Mouse (Mus musculus): ENCODE measurements around the gene Fkbp15. TPM values are rescaled to one million over a fixed set of nuclear protein-coding genes. Genes with fewer than 3 reads are reported as not detected.
"Not testable (repeated sequence)": the region's sequence is repeated elsewhere in the genome, so short reads cannot be mapped to it uniquely, and the experiment has no call there.

Gene Fkbp15
- total RNA-seq, 2 experiments from 2014 or later: 37.2 to 38.8 TPM

DNA sequence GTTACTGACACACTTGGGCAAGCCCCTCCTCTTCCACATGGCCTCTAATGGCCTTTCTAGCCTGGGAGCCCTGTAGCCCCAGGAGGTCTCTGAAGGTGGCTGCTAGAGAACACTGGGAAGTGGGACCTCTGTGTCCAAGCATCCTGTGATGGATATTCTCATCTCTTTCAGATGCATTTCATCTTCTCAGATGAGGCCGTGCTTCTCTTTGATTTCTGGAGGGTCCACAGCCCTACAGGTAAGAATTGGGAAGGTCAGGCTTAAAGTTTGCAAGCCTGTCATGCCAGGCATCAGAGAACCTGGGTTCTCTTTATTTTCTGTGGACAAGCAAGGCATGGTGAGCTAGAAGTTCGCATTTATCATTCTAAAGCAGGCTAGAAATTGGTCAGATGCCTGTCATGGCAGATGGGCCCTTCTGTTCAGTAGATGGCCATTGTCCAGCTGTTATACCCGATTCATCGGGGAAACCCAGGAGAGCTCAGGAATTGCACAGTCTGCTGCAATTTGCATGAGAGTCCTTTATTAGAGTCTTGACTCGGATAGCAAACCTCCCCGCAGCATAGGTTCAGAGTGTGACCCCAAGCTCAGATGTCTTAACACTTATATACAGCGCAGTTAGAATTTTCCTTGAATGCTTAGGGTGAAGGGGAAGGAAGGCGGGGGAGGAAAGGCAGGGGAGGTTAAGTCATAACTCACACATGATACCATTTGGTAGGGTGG, 67.7 kb downstream of the Fkbp15 start:
- intact Hi-C loops (cut with DNase I): no loop called here
- DNase-seq (ENCODE audit: extremely low spot score in 1 of 2, low spot score in 2 of 2): no peak

DNA sequence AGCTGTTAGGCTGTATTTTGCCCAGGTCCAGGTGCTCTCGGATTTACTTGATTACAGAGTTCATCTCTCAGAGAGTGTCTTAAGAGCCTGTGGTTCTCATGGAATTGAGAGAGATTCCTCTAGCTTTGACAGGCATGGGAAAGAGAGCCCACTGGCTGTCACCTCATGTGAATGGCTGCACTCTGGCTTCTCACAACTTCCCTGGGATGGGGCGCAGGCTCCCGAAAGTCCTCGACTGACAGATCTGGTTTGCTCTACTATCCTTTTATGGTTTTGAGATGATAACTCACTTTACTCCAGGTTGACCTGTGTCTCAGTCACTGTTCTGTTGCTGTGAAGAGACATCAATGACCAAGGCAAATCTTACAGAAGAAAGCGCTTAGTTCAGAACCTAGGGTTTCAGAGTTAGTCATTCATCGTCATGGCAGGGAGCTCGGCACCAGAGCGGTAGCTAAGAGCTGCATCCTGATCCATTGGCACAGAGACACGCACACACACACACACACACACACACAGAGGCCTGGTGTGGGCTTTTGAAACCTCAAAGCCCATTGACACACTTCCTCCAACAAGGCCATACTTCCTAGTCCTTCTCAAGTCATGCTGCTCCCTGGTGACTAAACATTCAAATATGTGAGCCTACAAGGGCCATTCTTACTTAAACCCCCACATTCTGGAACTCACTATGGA, 69.4 kb downstream of the Fkbp15 start:
- no peak for DNase-seq (ENCODE audit: extremely low spot score in 1 of 2, low spot score in 2 of 2)
- intact Hi-C loops (cut with DNase I): no loop called here

DNA sequence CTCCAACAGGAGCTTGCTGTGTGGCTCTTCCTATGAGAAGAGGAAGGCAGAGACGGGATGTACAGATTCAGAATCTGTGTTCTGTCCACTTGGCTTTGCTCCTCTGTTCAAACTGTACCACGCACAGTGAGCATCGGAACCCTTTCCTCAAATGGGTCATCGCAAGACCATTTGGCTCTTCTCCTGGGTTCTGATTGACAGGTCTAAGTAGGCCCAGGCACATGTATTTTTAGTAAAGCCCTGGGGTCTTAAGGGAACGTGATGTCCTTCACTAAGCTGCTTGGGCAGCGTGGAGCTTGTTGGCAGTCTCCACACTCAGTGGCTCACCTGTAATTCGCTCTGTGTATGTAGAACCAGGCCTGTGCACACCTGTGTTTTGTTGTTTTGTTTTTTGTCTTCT, 71.1 kb downstream of the Fkbp15 start:
- no peak for DNase-seq (ENCODE audit: extremely low spot score in 1 of 2, low spot score in 2 of 2)
- intact Hi-C loops (cut with DNase I): loop anchor here (10.0 kb wide), 1 partner anchor 84 kb away; no protein-coding TSS in a partner anchor

DNA sequence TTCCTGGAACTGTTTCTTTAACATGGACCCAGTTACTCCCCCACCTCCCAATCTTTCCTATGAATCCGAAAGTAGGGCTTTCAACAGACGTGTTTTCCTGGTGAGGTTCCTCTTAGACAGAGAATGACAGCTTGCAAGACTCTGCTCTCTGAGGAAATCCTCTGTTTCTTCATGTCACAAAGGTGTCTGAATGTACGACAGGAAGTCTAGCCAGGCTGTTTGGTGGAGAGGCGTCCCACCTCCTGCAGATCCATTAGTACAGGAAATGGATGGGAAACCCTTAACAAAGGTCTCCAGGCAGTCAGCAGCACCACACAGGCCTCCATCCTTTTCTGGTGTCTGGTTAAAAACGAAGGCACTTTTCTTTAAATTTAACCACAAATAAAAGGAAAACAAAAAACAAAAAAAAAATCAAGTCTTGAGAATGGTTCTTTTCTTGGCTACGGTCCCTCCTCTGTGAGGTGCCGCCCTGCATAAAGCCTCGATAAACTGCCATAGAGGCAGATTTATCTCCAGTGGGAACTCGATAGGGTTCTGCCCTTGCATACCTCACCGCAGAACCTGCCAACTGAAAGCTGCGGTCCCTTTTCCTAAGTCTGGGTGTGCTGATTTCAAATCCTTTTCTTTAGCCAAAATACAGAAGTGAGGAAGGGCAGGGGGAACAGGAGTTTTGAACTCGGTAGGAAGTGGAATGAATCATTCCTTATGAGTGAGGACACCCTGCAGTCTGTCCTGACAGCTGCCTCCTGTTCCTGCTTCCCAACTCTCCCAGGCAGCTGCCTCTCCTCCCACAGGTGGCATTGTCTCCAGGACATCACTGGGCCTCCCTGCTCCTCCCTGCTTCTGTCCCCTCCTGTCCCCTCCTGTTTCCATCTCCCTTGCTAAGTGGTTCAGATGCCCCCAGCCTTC, 73.1 kb downstream of the Fkbp15 start:
- intact Hi-C loops (cut with DNase I): loop anchor here (10.0 kb wide), 1 partner anchor 82 kb away; no protein-coding TSS in a partner anchor
- DNase-seq (ENCODE audit: extremely low spot score in 1 of 2, low spot score in 2 of 2): no peak

DNA sequence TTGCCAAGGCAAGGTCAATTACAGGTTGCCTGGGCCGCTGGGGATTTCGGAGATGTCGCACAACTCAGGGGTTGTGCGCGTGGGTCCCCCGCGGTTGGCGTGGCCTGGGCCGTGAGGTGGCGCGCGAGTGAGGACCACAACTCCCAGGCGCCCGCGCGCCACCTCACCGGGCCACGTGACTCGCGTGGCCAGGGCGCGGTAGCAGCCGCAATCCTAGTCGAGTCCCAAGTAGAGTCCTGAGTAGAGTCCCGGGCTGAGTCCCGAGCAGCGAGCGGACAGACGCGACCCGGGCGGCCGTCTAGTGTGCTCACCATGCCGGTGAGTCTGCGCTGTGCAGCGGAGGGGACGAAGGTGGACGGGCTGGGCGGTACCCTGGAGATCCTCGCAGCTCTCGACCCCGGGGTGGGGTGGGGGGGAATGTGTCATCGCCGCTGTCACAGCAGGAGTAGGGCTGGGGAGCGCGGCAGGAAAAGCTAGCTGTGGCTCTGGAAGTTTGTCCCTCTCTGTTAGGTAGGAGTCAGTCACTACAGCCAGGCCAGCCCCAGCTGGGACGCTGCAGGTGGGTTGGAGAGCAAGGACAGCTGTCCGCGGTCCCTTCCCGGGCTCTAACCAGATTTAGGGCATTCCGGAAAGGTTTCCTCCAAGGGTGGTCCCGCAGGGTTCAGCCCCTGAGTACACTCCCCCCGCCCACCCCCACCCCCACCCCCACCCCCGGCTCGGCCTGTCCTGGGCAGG, 73.9 kb downstream of the Fkbp15 start:
- intact Hi-C loops (cut with DNase I): loop anchor here (10.0 kb wide), 1 partner anchor 82 kb away; no protein-coding TSS in a partner anchor
- DNase-seq (ENCODE audit: extremely low spot score in 1 of 2, low spot score in 2 of 2): peak; percentile 66 to 87

DNA sequence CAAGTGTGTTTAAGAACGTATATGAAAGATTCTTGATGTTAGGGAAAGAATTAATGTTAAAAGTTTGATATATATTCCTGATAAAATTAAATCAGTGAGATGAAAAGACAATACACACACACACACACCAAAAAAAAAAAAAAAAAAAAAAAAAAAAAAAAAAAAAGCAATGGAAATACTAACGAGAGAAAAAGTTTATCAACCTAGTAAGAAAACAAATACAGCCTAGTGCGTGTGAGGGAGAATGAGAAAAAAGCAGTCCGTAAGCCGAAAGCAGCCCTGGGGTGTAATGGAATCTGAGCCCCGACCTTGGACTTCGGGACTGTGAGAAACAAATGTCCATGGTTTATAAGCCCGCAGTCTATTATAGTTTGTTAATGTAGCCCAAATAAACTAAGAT, 74.8 kb downstream of the Fkbp15 start:
- intact Hi-C loops (cut with DNase I): loop anchor here (10.0 kb wide), 1 partner anchor 81 kb away; no protein-coding TSS in a partner anchor

DNA sequence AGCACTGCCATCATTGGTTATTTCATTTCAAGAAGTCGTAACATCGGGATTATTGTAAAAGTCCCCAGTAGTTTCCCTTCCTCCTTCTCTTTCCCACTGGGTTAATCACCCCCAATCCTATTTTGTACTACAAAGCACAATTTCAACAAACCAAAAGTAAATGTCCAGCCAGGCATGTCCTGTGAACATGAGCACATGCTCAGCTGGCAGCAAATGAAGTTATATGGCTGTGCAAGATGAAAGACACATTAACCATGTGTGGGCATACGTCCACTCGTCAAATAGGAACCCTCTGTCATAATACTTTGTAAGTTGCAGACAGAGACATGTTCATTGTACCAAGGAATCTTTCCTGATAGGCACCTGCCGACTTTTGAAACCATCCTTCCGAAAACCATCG, 77.4 kb downstream of the Fkbp15 start:
- intact Hi-C loops (cut with DNase I): loop anchor here (10.0 kb wide), 1 partner anchor 78 kb away; no protein-coding TSS in a partner anchor
- DNase-seq (ENCODE audit: extremely low spot score in 1 of 2, low spot score in 2 of 2): no peak

More for the DNA sequence above, 74.8 kb downstream of the Fkbp15 start:
- no peak for DNase-seq (ENCODE audit: extremely low spot score in 1 of 2, low spot score in 2 of 2)

DNA sequence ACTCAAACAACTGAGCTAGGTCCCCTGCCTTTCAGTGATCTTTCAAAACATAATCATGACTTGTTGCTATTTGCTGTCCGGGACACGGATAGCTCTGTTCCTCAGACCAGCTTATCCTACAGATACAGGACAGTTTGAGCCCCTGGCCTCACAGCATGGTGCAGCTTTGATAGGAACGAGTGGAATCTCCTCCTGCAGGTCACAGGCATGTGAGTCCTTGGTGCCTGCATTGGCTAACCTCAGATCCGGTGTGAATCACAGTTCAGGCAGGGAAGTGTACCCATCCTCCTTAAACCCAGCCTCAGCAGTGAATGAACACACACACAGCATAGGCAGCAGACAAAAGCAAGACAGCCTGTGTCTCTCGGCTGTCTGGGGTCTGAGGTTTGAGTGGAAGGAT, 79.0 kb downstream of the Fkbp15 start:
- no peak for DNase-seq (ENCODE audit: extremely low spot score in 1 of 2, low spot score in 2 of 2)
- intact Hi-C loops (cut with DNase I): loop anchor here (10.0 kb wide), 1 partner anchor 77 kb away; no protein-coding TSS in a partner anchor

DNA sequence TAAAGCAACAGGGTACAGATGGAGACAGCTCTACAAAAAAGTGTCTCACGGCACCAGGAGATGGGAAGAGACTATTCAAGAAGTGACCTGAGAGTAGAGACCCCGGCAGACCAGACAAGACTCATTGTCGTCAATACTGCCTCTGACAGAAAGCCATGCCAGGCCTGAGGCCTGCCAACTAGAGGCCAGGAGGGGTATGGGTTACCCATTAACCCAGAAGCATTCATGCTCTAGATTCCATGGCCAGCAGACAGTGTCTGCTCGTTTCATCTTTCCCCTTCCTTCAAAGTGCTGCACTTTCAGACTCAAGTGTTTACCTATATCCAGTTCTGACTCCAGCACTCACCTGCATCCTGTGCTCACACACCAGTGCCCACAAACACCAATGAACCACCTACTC, 82.3 kb downstream of the Fkbp15 start:
- DNase-seq (ENCODE audit: extremely low spot score in 1 of 2, low spot score in 2 of 2): no peak
- intact Hi-C loops (cut with DNase I): no loop called here

DNA sequence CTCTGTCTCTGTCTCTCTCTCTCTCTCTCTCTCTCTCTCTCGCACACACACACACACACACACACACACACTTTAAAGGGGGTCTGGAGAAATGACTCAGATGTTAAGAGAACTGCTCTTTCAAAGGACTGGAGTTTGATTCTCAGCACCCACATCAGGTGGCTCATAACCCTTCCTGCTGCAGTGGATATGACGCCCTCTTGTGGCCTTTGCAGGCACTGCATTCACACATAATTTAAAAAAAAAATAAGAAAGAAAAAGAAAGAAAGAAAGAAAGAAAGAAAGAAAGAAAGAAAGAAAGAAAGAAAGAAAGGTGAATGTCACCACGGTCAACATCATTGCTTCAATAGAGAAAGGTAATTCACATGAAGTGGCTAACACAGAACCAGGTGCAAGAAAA, 83.1 kb downstream of the Fkbp15 start:
- intact Hi-C loops (cut with DNase I): no loop called here
- DNase-seq (ENCODE audit: extremely low spot score in 1 of 2, low spot score in 2 of 2): no peak

- intact Hi-C loops (cut with DNase I): no loop called here
These were observed 83.7 kb downstream of the Fkbp15 start for GRCm38 (mm10) chr4:62276642-62277041.

DNA sequence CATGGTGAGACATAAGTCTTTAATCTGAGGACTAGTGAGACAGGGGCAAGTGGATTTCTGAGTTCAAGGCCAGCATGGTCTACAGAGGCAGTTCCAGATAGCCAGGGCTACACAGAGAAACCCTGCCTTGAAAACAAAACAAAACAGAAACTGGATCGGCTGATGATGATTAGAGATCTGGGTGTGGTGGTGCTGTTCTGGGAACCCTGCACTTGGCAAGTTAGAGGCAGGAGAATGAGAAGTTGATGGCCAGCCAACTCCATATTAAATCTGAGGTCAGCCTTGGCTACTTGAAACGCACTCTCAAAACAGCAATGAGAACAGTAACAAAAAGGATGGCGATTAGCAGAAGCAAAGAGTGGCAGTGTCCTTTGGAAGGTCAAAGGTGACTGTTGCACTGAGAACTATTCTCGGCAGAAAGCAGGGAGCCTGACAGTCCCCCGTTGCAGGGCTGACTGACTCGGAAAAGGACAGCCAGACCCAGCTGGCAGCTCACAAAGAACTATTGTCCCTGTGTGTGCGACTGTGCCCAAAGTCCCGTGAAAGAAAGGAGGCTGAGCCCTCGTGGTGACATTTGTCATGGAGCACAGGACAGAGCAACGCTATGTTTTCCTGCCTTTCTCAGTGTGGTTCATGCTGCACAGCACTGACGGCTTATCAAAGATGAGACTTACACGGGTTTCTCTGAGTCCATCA, 85.4 kb downstream of the Fkbp15 start:
- intact Hi-C loops (cut with DNase I): no loop called here
- DNase-seq (ENCODE audit: extremely low spot score in 1 of 2, low spot score in 2 of 2): no peak

More at GRCm38 (mm10) chr4:62276642-62277041, 83.7 kb downstream of the Fkbp15 start:
- DNase-seq (ENCODE audit: extremely low spot score in 1 of 2, low spot score in 2 of 2): no peak

DNA sequence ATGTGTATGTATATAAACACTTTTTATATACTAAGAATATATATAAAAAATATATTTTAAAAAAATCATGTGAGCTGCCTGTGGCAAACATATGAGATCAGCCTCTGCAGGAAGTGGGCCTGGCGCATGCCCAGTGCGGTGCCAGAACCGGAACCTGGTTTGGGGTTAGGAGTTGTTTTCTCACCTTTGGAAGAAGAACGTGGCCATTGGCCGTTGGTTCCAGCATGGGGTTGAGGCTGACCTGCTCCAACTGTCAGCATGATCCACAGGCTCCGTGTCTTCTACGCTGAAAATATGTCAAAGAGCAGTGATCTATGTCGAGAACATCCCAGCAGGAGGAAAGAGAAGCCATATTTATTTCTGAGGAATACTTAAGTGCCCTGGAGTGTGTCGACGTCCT, 86.4 kb downstream of the Fkbp15 start:
- intact Hi-C loops (cut with DNase I): no loop called here
- DNase-seq (ENCODE audit: extremely low spot score in 1 of 2, low spot score in 2 of 2): no peak

DNA sequence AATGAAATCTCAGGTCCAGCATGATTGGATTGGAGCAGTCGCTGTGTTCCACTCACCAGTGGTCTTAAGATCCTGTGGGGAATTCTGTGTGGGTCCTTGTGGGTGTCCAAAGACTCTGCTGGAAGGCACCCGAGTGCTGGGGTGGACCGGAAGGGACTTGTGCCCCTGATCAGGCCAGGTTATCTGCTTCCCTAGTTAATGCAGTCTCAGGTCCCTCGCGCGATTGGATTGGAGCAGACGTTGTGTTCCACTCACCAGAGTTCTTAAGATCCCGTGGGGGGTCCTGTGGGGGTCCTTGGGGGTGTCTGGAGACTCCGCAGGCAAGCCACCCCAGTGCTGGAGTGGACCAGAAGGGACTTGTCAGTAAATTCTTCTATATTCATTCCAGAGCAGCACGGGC, 87.7 kb downstream of the Fkbp15 start:
- DNase-seq (ENCODE audit: extremely low spot score in 1 of 2, low spot score in 2 of 2): peak in 1 of 2 experiments; percentile 14
- intact Hi-C loops (cut with DNase I): no loop called here

GRCm38 (mm10) chr4:62267101-62267500, 93.2 kb downstream of the Fkbp15 start:
- DNase-seq (ENCODE audit: extremely low spot score in 1 of 2, low spot score in 2 of 2): no peak

DNA sequence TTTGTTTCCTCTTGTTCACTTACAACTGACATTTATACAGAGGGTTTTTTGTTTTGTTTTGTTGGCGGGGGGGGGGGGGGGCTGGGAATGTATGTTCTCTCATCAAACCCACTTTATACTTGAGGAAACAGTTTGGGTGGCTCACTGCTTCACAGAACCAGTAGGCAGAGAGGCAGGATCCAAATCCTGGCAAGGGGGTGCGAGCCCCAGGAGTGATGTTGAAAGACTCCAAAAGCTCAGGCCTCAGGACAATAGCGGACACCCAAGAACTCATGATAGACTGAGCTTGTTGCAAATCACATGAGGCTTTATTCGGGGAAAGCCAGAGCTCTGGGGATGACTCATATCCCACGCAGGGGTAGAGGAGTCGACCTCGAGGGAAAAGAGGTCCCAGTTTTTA, 94.3 kb downstream of the Fkbp15 start:
- intact Hi-C loops (cut with DNase I); DNase-seq (ENCODE audit: extremely low spot score in 1 of 2, low spot score in 2 of 2): not testable (repeated sequence)

More at GRCm38 (mm10) chr4:62267101-62267500, 93.2 kb downstream of the Fkbp15 start:
- intact Hi-C loops (cut with DNase I): no loop called here

- no peak for DNase-seq (ENCODE audit: extremely low spot score in 1 of 2, low spot score in 2 of 2)
- intact Hi-C loops (cut with DNase I): no loop called here
These were observed 95.1 kb downstream of the Fkbp15 start for GRCm38 (mm10) chr4:62265154-62265836.
